Mouse (Mus musculus) NIH3T3 (cell line): ENCODE results near the gene Selenon.
"Not testable (repeated sequence)": the region's sequence is repeated elsewhere in the genome, so short reads cannot be mapped to it uniquely, and the experiment has no call there.

ENCODE experiments used
- DNase-seq: peaks from one replicate; pipeline ENCODE4 v3.0.0-alpha.2; 2012; ENCODE audit warnings: low read depth

The Selenon gene

DNA sequence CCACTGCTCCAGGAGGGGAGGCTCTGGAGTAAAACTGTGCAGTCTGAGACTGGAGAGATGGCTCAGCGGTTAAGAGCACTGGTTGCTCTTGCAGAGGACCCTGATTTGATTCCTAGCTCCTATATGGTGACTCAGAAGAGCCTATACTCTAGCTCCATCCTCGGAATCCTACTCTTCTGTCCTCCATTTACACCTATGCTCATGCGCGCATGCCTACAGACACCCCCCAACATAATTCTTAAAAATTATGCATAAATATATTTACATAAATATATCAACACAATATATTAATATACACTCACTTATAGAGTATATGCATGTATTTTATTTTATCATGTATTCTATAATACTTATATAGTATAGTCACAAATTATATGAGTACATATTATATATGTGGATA lies 41.6 kb downstream of the Selenon start:
- DNase-seq, result no peak

DNA sequence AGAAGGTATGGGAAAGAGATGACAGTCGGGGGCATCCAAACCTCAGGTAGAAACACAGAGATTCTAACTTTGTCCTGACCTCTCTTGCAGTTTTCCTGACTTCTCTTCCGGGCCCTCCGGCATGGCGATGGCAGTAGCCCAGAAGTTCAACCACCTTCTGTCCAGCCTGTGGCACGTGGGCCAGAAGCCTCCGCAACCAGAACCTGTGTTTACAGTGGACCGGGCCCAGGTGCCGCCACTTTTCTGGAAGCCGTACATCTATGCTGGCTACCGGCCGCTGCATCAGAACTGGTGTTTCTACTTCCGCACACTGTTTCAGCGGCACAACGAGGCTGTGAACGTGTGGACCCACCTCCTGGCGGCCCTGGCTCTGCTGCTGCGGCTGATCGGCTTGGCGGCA lies 45.3 kb downstream of the Selenon start:
- no peak for DNase-seq

DNA sequence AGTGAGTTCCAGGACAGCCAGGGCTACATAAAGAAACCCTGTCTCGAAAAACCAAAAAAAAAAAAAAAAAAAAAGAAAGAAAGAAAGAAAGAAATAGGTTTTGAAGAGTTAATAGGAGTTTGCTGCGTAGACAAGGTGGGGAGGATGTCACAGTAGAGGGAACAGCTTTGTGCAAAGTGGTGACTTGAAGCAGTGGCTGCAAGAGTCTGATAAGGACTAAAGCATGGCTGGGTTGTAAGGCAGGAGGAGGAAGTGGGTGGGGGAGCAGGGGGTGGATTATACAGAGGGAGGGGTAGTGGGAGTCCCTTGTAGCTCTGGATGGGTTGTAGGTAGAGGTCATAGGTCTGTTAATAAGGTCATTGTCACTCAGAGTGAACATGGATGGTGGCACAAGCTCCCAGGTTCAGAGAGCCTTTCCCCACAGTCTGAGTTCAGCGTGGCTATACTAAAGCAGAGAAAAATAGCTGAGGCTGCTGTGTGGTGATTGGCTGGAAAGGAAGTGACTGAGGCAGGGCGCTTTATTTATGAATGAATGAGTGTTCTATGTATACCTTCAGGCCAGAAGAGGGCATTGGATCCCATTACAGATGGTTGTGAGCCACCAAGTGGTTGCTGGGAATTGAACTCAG lies 45.9 kb downstream of the Selenon start:
- DNase-seq, result no peak

DNA sequence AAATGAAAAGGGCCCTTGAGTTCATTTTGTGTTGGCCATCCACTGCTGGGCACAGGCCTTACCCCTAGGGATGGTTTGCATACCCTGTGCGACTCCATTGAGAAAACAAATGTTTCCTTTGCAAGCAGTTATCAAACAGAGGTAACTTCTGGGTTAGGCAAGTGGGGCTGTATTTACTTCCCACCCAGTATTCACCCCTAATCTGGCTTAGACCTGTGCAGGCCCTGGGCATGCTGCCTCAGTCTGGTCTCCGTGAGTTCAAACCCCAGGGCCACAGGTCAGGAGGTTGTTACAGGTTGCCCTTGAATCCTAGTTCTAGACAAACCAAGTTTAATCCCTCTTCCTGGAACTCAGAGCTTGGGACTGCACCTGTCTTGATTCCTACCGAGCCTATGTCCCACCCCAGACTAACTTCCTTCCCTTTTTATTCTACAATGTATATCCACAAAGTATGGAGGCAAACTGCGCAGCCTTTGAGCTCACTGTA lies 46.6 kb downstream of the Selenon start:
- no peak for DNase-seq

DNA sequence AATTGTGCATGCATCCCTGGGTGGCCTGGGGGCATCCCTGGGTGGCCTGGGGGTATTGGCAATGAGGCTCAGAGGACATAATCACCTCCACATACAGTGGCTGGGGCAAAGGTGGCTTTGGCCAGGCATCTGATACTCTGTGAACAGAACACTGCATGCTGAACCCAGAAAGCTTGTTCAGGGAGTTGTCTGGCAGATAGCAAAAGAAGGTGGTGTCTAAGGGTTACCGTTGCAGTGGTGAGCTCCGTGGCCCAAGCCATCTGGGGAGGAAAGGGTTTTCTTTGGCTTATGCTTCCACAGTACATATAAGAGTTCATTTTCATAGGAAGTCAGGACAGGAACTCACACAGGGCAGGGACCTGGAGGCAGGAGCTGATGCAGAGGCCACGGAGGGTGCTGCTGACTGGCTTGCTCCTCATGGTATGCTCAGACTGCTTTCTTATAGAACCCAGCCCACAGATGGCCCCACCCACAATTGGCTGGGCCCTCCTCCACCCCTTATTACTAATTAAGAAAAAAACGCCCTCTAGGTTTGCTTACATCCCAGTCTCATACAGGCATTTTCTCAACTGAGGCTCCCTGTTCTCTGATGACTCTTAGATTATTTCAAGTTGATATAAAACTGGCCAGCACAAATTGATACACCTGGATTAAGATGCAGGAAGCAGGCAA lies 48.1 kb downstream of the Selenon start:
- DNase-seq, result no peak

DNA sequence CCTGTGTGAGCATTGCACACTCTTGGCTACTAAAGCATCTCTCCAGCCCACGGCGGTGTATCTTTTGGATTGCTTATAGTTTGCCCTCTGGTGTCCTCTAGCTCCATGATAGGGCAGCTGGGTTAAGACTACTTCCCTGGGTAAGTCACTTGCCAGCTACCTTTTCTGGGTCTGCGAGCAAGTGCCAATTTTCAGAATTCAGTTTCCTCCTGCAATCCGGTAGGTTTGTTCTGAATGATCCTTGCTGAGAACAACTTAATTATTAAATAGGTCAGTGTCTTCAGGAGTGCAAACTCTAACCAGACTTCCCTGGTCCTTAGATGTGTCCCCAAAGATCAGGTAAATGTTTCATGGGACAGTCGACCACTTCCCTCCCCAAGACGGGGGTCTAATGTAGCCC lies 50.9 kb downstream of the Selenon start:
- no peak for DNase-seq

DNA sequence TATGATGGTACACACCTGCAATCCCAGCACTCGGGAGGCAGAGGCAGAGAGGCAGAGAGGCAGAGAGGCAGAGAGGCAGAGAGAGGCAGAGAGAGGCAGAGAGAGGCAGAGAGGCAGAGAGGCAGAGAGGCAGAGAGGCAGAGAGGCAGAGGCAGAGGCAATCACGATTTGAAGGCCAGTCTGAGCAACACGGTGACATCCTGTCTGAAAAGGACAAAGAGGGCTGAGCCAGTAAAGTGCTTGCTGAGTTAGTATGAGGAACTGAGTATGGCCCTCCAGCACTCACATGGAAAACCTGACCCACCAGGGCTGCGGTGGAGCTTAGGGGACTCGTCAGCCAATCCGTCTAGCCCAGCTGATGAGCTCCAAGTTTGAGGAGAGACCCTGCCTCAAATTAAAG lies 53.0 kb downstream of the Selenon start:
- DNase-seq, result not testable (repeated sequence)

DNA sequence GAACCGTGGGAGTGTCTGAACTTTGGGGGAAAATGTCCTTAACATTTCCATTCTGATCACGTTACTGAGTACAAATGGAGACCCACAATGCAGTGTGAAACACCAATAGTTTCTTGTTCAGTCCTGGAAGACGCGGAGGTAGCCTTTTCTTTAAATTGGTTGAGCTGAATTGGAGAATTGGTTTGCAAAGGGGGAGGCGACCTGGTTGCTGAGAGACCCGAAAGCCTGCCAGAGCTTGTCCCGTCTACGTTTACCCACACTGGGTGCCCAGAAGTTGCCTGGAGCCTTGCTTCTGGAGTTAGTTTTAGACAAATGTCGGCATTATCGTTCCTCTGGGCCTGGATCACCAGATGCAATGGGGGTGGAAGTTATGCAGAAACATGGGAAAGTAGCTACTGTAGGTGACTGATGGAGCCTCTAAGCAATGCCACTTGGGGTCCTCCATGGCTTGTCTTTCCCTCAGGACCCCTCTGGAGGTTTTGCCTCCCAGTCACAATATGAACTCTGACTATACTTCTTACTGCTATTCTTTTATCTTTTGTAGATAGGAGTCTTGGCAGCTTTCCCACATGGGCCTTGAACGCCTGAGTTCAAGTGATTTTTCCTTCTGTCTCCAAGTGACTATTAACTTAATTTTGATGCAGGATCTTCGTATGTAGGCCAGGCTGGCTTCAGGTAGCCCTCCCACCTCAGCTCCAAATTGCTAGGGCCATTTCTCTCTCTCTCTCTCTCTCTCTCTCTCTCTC lies 53.8 kb downstream of the Selenon start:
- DNase-seq, result no peak

DNA sequence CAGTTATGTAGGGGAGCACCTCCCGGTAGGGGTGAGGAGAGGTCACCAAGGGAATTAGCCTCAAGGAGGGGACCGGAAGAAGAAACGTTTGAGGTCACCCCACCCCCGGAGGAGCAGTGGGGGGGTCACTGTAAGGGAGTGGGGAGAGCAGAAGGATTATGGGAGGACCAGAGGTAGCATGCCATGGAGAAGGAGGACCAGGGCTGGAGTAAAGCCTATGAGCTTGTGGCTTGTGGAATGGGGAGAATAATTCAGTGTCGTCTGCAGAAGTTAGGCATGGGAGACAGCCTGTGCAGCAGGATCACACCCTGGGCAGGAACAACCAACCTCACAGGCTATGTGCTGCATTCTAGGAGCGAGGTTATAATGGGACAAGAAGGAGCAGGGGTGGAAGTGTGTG lies 54.7 kb downstream of the Selenon start:
- DNase-seq, result no peak

DNA sequence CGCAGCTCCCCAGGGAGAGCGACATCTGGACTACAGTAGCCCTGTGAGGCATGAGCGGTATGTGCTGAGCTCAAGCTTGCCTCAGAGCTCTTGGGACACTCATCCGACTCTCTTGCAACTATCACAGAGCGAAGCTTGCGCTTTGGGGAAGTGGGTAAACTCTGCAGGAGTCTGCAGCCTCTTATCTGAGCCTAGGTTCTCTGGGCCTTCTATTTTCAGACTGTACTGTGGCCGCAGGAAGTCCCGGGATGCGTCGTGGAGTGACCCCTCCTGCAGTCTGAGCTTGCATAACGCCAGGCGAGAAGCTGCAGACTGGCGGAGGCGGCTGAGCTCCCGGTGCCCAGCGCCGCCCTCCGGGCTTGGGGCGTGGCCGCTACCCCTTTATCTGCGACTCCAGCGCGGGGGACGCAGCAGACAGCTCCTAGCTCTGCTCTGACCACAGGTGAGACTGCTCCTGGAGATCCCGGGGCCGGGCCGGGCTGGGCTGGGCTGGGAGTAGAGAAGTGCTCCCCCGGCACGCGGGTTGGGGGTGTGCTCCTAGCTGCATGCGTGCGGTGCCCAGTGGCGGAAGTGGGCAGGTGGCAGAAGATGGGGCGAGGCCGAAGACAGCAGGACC lies 55.3 kb downstream of the Selenon start, which contains the start of gene Paqr7:
Gene Paqr7, plus strand, starts transcription at position 103 of the 616 bp plus-strand sequence.
- DNase-seq, result peak; percentile 37

DNA sequence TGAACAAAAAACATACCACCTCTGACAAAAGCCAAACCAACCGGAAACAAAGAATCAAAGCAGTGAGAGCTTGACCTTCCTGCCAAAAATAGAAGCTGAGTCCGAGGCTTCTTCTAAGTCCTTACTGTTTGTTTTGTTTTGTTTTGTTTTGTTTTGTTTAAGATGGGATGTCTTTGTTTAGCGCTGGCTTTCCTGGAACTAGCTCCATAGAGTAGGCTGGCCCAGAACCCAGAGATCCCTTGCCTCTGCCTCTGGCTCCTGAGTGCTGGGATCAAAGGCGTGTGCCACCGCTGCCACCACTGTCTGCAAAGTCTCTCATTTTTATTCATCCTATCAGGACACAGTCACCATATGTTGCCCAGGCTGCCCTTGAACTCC lies 56.4 kb downstream of the Selenon start:
- no peak for DNase-seq

DNA sequence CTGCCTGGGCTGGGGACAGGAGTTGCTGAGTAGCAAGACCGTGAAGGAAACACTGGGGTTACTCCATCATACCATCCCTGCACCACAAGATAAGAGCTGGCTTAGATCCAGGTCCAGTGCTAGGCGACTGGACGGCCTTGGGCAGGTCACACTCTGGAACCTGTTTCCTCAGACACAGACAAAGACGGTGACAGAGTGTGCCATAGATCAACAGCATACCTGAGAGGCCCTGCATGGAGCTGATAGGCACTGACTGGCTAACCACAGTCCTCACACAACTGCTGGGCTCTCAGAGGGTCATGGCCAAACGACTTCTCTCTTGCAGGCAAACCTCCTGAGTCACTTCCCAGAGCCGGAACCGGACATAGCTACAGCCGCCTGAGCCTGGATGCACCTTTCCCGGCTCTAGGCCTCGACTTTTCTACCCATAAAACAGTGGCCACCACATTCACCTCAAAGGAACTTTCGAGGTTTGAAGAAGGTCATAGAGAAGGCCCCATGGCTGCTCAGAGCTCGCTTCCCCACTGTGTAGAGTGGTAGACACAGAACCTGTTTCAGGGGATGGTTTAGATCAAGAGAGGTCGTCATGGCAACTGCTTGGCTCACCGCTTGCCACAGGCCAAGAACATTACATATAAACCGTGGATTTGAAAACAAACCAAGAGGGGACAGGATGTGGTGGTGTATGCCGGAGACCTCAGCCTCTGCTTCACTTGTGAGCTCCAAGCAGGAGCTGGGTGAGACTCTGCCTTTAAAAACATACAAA lies 57.0 kb downstream of the Selenon start:
- peak; percentile 48 for DNase-seq

DNA sequence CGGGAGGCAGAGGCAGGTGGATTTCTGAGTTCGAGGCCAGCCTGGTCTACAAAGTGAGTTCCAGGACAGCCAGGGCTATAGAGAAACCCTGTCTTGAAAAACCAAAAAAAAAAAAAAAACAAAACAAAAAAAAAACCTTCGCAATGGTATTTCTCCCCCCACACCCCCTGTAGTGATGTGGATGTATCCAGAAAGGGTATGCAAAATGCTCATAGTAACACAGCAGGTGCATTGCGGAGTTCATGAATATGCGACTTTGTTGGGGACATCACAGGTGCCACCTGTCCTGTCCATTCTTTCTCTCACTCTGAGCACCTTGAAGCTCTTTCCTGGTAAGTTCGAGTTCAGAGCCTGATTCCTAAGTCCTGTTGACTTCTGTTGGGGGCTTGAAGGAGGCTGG lies 57.8 kb downstream of the Selenon start:
- DNase-seq, result not testable (repeated sequence)

DNA sequence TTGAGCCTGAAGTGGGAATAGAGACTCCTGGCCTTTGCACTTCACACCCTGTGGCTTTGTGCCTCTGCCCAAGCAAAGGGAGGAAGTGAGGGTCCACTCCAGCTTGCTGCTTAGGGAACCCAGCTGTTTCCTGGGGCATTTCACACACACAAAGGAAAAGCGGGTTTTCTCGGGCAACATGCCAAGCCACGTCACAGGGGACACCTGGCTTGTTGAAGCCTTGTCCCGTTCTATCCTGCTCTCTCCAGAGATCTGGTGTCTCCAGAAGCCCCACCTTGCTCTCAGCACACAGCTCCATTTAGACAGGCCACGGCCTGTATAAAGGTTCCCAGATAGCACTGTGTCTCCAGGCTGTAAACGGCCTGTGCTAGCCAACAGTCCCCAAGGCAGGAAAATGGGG lies 60.2 kb downstream of the Selenon start:
- DNase-seq, result no peak

DNA sequence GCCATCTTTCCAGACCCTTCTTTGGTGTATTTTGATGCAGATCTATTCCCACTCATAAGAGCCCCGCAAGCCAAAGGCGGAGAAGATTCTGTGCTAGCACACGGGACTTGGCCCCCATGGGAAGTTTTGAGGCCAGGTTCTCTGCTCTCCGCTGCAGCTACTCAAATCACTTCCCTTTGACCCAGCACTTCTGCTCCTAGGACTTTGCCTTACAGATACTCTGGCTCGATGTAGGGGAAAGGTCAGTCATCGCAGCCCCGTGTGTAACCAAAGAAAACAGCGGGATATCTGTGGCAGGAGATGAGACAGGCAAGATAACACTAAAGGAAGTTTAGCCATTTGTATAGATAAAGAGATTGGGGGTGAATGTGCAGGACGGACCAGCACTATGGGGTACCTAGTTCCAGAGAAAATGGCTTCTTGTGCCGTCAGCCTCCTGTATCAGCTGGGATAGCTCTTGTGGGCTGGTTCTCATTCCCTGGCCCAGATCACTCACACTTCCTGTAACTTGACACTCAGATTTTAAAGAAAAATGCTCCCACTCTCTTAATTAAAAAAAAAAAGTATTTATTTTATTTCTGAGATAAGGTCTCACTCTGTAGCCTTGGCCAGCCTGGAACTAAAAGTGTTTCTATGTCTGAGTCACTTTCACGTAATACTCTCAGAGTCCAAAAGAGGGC lies 61.8 kb downstream of the Selenon start:
- no peak for DNase-seq

DNA sequence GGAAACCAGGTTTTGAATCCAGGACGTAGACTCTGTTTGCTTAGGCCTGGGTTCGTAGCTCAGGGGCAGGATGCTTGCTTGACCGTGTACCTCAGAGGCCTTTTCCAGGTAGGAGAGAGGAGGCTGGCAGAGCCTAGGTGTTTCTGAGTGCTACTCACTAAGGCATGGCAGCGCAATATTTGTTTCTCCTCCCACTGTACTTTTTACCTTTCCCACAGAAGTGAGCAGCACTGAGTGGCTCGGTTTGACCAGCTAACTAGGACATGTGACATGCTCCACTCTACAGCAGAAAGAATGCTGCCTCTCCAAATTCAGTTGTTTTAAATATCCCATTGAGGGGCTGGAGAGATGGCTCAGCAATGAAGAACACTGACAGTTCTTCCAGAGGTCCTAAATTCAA lies 63.8 kb downstream of the Selenon start:
- DNase-seq, result no peak
